Mouse (Mus musculus) kidney, postnatal 0 days (tissue): ENCODE measurements around the gene Gzma. TPM values are rescaled to one million over a fixed set of nuclear protein-coding genes. Genes with fewer than 3 reads are reported as not detected.

Source experiments
- ATAC-seq: fragments of 200-750 bp; cut with Nextera tagmentation; replicated peaks from 2 replicates; pipeline ENCODE4 v1.8.0; 2017; ENCODE audit warnings: low read depth, moderate number of reproducible peaks, moderate TSS enrichment, moderate library complexity; ENCODE audit not compliant: low FRiP score
- DNase-seq: peaks from one replicate; pipeline ENCODE4 v3.0.0-alpha.2; 2016; ENCODE audit warnings: low spot score
- H3K27ac ChIP-seq: fragments of 300-500 bp; sonication (generic); 2 replicates; pipeline ENCODE4 v1.5.1; 2014; ENCODE audit warnings: mild to moderate bottlenecking
- H3K27me3 ChIP-seq: fragments of 300-500 bp; sonication (generic); 2 replicates; pipeline ENCODE4 v1.6.1; 2014; ENCODE audit warnings: low read length, mixed read lengths; ENCODE audit not compliant: insufficient read depth
- H3K36me3 ChIP-seq: fragments of 300-500 bp; sonication (generic); 2 replicates; pipeline ENCODE4 v1.6.1; 2014; ENCODE audit warnings: low read length, mixed read lengths; ENCODE audit not compliant: insufficient read depth
- H3K4me1 ChIP-seq: fragments of 300-500 bp; sonication (generic); replicated peaks from 2 replicates; pipeline ENCODE4 v1.6.1; 2014; ENCODE audit warnings: antibody characterized with exemption, low read length, mixed read lengths; ENCODE audit not compliant: insufficient read depth
- H3K4me2 ChIP-seq: fragments of 300-500 bp; sonication (generic); 2 replicates; pipeline ENCODE4 v1.6.1; 2014; ENCODE audit warnings: mild to moderate bottlenecking, low read length, moderate library complexity, mixed read lengths
- H3K4me3 ChIP-seq: fragments of 300-500 bp; sonication (generic); replicated peaks from 2 replicates; pipeline ENCODE4 v1.5.1; 2014; ENCODE audit warnings: low read depth, low read length
- H3K9ac ChIP-seq: fragments of 300-500 bp; sonication (generic); 2 replicates; pipeline ENCODE4 v1.6.1; 2014; ENCODE audit warnings: low read depth, low read length
- H3K9me3 ChIP-seq: fragments of 300-500 bp; sonication (generic); replicated peaks from 2 replicates; pipeline ENCODE4 v1.6.1; 2016; ENCODE audit warnings: low read length, inconsistent platforms, mixed read lengths
- CTCF ChIP-seq: IDR thresholded peaks from 2 replicates; pipeline ENCODE4 v1.5.1; 2016; ENCODE audit warnings: antibody characterized with exemption, low read depth, mild to moderate bottlenecking, moderate library complexity
- WGBS: fragments of 180-500 bp; shearing (Covaris S2); extraction: QIAGEN DNeasy Blood & Tissue Kit; methylation state at CpG from one replicate; pipeline ENCODE4 v1.1.7; 2014; 5-methylcytosine and 5-hydroxymethylcytosine counted together
- polyA plus RNA-seq: library from polyadenylated mRNA; unstranded; fragments of >200 nt; fragmentation: Nextera tagmentation; extraction: Ambion mirVana; gene quantifications from 2 replicates; pipeline ENCODE4 v1.2.1, GENCODE M21; 2015

Gzma gene
- polyA plus RNA-seq: 0.52 and 0.79 TPM in 2 replicates

DNA sequence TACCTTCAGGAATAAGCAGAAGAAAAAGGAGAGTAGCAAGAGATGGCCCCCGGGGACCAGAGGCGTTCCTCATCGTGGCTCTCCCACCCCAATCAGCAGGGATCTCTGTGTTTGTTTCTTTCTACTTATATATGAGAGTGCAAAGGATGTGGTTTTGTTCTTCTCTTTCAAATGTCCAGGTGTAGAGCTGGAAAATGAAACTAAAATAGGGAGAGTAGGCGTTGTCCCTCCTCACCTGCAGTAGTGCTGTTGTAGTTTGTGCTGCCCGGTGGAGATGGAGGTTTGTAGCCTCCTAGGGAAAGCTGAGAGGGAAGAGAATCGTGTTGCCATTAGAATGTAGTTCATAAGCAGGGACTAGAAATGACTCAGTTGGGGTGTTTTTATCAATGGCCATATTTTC, at the start of gene Gzma:
Gene Gzma, minus strand, starts transcription at position 103 of the 400 bp plus-strand sequence.
- DNase-seq (no peak), ATAC-seq (no peak)
- no peaks in the 10 kb centered on the region for H3K36me3 ChIP-seq
- 89% methylated on average over 6 of the region's 6 CpGs for WGBS
- no peak for TF ChIP-seq CTCF
- no peaks in the 10 kb centered on the region for H3K27me3 ChIP-seq
- H3K27ac ChIP-seq: no peak within 1 kb of the TSS
- no peak within 1 kb of the TSS for H3K9ac ChIP-seq
- H3K4me1 ChIP-seq: no peaks in the 10 kb centered on the region
- no peak within 1 kb of the TSS for H3K4me3 ChIP-seq
- no peak within 1 kb of the TSS for H3K4me2 ChIP-seq
- H3K9me3 ChIP-seq: no peaks in the 10 kb centered on the region

- Histone ChIP-seq H3K27me3 (no peaks in the 10 kb centered on the region), H3K4me3 (no peak overlapping the region), H3K27ac (no peak overlapping the region), H3K9me3 (no peaks in the 10 kb centered on the region), H3K4me1 (no peaks in the 10 kb centered on the region), H3K9ac (no peak overlapping the region), H3K4me2 (no peak overlapping the region), H3K36me3 (no peaks in the 10 kb centered on the region)
- no peak for ATAC-seq
- TF ChIP-seq CTCF: peak; percentile 17; the same call in 1 of the 2 replicates
- WGBS: 92% methylated on average over 1 of the region's 1 CpGs
- DNase-seq: peak; percentile 14
Observed at GRCm38 (mm10) chr13:113139597-113139996, 38.8 kb upstream of the Gzma start.

DNA sequence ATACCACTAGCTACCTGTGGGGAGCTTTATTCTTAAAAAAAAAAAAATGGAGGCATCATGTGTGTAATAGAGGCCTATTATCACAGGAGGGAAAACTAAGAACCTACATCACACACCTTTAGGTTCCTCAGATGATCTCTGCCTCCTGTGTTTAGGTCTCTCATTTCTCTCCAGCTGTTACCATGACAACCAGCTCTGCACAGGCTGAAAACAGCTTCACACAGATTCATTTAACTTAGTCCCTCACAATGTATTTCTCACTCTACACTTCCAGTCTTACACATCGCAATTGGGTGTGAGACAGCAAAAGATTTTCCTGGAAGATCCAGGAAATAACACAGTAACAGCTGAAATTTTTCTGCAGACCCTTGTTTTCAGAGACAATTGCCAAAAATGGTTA, 29.2 kb upstream of the Gzma start:
- no peak overlapping the region for H3K9ac ChIP-seq
- no peak overlapping the region for H3K4me3 ChIP-seq
- 81% methylated on average over 1 of the region's 1 CpGs for WGBS
- H3K9me3 ChIP-seq: no peaks in the 10 kb centered on the region
- no peaks in the 10 kb centered on the region for H3K36me3 ChIP-seq
- TF ChIP-seq CTCF: no peak
- no peaks in the 10 kb centered on the region for H3K27me3 ChIP-seq
- H3K4me1 ChIP-seq: no peaks in the 10 kb centered on the region
- DNase-seq: no peak
- no peak for ATAC-seq
- H3K27ac ChIP-seq: no peak overlapping the region
- H3K4me2 ChIP-seq: no peak overlapping the region

DNA sequence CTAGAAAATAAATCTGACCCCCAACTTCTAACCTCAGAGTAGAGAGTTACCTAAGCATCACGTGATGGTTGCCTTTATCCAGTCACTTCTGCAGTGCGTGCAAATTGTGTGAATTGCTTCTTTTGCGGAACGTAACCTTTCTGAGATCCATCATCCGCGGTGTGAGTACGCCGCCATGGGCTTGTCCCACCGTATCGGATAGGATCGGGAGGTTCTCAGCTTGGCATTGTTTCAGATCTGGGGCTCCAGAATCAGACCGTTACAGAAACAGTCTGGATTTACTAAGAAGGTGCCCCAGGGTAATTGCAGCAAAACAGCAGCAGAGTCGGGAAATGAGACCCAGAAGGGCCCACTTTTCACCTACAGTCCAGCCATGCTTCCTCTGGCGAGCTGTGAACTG, 20.5 kb upstream of the Gzma start:
- 88% methylated on average over 14 of the region's 14 CpGs for WGBS
- H3K9ac ChIP-seq: no peak overlapping the region
- ATAC-seq (no peak), DNase-seq (no peak)
- no peak for TF ChIP-seq CTCF
- no peaks in the 10 kb centered on the region for H3K4me1 ChIP-seq
- no peaks in the 10 kb centered on the region for H3K27me3 ChIP-seq
- H3K9me3 ChIP-seq: no peaks in the 10 kb centered on the region
- no peak overlapping the region for H3K27ac ChIP-seq
- no peak overlapping the region for H3K4me2 ChIP-seq
- no peaks in the 10 kb centered on the region for H3K36me3 ChIP-seq
- no peak overlapping the region for H3K4me3 ChIP-seq

- DNase-seq (no peak), ATAC-seq (no peak)
- WGBS: 85% methylated on average over 17 of the region's 17 CpGs
- Histone ChIP-seq H3K4me2 (no peak overlapping the region), H3K4me3 (no peak overlapping the region), H3K9ac (no peak overlapping the region), H3K4me1 (no peaks in the 10 kb centered on the region), H3K9me3 (no peaks in the 10 kb centered on the region), H3K27ac (no peak overlapping the region), H3K36me3 (no peaks in the 10 kb centered on the region), H3K27me3 (no peaks in the 10 kb centered on the region)
- TF ChIP-seq CTCF: no peak
Observed at GRCm38 (mm10) chr13:113120324-113121237, 19.8 kb upstream of the Gzma start.

- Histone ChIP-seq H3K4me3 (no peak overlapping the region), H3K27ac (no peak overlapping the region), H3K27me3 (no peaks in the 10 kb centered on the region), H3K9me3 (no peaks in the 10 kb centered on the region), H3K9ac (no peak overlapping the region), H3K36me3 (no peaks in the 10 kb centered on the region), H3K4me1 (no peaks in the 10 kb centered on the region), H3K4me2 (no peak overlapping the region)
- TF ChIP-seq CTCF: no peak
- 44% methylated on average over 4 of the region's 4 CpGs for WGBS
- ATAC-seq: no peak
- DNase-seq: no peak
Observed at GRCm38 (mm10) chr13:113118977-113119376, 18.2 kb upstream of the Gzma start.
